Mouse (Mus musculus): ENCODE data around the gene Nxpe5. TPM values are rescaled to one million over a fixed set of nuclear protein-coding genes. Genes with fewer than 3 reads are reported as not detected.

Gene Nxpe5
- polyA plus RNA-seq, 1 experiment: 0.73 TPM

DNA sequence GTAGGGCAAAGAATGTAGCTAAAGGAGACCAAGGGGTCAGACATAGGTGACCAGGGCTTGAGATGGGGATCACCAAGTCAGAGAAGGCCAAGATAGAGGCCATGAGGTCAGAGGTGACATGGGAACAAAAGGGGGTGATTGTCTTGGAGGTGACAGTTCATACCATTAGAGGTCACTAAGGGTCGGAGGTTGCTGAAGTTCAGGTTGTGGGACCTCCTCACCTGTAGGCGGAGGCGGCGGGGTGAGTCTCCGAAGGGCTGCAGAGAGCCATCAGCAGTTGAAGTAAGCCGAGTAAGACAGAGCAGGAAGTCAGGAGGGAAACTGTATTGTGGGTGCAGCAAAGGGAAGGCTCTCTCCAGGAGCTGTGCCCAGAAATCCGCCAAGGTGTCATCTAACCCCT is 52.3 kb downstream of the Nxpe5 start:
- Histone ChIP-seq H3K4me3 (ENCODE audit: control insufficient read depth, insufficient read depth, low read length) (no peak overlapping the region), H3K27ac (ENCODE audit: control insufficient read depth, insufficient read depth, low read length) (no peak overlapping the region), H3K36me3 (ENCODE audit: control insufficient read depth, insufficient read depth, low read length) (no peaks in the 10 kb centered on the region), H3K4me1 (replicated peaks; ENCODE audit: control insufficient read depth, insufficient read depth, low read length) (peaks cover 7% of the 10 kb centered on the region; the same call in 1 of the 2 replicates), H3K27me3 (ENCODE audit: control insufficient read depth, insufficient read depth, low read length) (no peaks in the 10 kb centered on the region)
- no peak for DNase-seq
- TF ChIP-seq POLR2A (IDR thresholded peaks at IDR 0.05; ENCODE audit: control insufficient read depth, extremely low read depth, insufficient read depth, low read length, poor library complexity) (no peak), CTCF (IDR thresholded peaks at IDR 0.05; ENCODE audit: borderline replicate concordance, control insufficient read depth, extremely low read depth, insufficient read depth, low read length, poor library complexity) (no peak)
- whole genome bisulfite sequencing: 93% methylated on average over 7 of the region's 7 CpGs

- TF ChIP-seq CTCF (IDR thresholded peaks at IDR 0.05; ENCODE audit: borderline replicate concordance, control insufficient read depth, extremely low read depth, insufficient read depth, low read length, poor library complexity): peak; percentile 11; the same call in 1 of the 2 replicates
- peak; percentile 23; the same call in 1 of the 2 replicates for TF ChIP-seq POLR2A (IDR thresholded peaks at IDR 0.05; ENCODE audit: control insufficient read depth, extremely low read depth, insufficient read depth, low read length, poor library complexity)
- Histone ChIP-seq H3K27ac (ENCODE audit: control insufficient read depth, insufficient read depth, low read length) (no peak within 1 kb of the TSS), H3K4me1 (replicated peaks; ENCODE audit: control insufficient read depth, insufficient read depth, low read length) (peaks cover 7% of the 10 kb centered on the region; the same call in 1 of the 2 replicates)
Observed at GRCm38 (mm10) chr5:138279585-138280424, 54.1 kb downstream of the Nxpe5 start, which contains the start of the genes Gm43720, Gpc2 and Stag3. TSS of gene Gm43720 (minus strand) at chr5:138279958. TSS of gene Gpc2 (minus strand) at chr5:138280005. TSS of gene Stag3 (plus strand) at chr5:138280240.

GRCm38 (mm10) chr5:138280425-138280768 is 54.7 kb downstream of the Nxpe5 start:
- no peaks in the 10 kb centered on the region for H3K27me3 ChIP-seq (ENCODE audit: control insufficient read depth, insufficient read depth, low read length)
- 0 out of 2 replicates have a peak, but pooled peaks have one; percentile 9 for TF ChIP-seq POLR2A (IDR thresholded peaks at IDR 0.05; ENCODE audit: control insufficient read depth, extremely low read depth, insufficient read depth, low read length, poor library complexity)
- TF ChIP-seq CTCF (IDR thresholded peaks at IDR 0.05; ENCODE audit: borderline replicate concordance, control insufficient read depth, extremely low read depth, insufficient read depth, low read length, poor library complexity): no peak
- no peak for DNase-seq
- WGBS: 37% methylated on average over 26 of the region's 26 CpGs
- H3K27ac ChIP-seq (ENCODE audit: control insufficient read depth, insufficient read depth, low read length): no peak overlapping the region
- H3K4me3 ChIP-seq (ENCODE audit: control insufficient read depth, insufficient read depth, low read length): peak overlapping the region; percentile 61
- peaks cover 7% of the 10 kb centered on the region; the same call in 1 of the 2 replicates for H3K4me1 ChIP-seq (replicated peaks; ENCODE audit: control insufficient read depth, insufficient read depth, low read length)
- H3K36me3 ChIP-seq (ENCODE audit: control insufficient read depth, insufficient read depth, low read length): no peaks in the 10 kb centered on the region

More at GRCm38 (mm10) chr5:138279585-138280424, 54.1 kb downstream of the Nxpe5 start, which contains the start of the genes Gm43720, Gpc2 and Stag3:
- peak; percentile 88 for DNase-seq
- Histone ChIP-seq H3K36me3 (ENCODE audit: control insufficient read depth, insufficient read depth, low read length) (no peaks in the 10 kb centered on the region), H3K27me3 (ENCODE audit: control insufficient read depth, insufficient read depth, low read length) (no peaks in the 10 kb centered on the region), H3K4me3 (ENCODE audit: control insufficient read depth, insufficient read depth, low read length) (peak within 1 kb of the TSS; percentile 61)
- WGBS: 1% methylated on average over 56 of the region's 56 CpGs

GRCm38 (mm10) chr5:138280829-138281228 is 55.1 kb downstream of the Nxpe5 start:
- Histone ChIP-seq H3K36me3 (ENCODE audit: control insufficient read depth, insufficient read depth, low read length) (no peaks in the 10 kb centered on the region), H3K4me3 (ENCODE audit: control insufficient read depth, insufficient read depth, low read length) (no peak overlapping the region), H3K27ac (ENCODE audit: control insufficient read depth, insufficient read depth, low read length) (no peak overlapping the region), H3K4me1 (replicated peaks; ENCODE audit: control insufficient read depth, insufficient read depth, low read length) (peaks cover 7% of the 10 kb centered on the region; the same call in 1 of the 2 replicates), H3K27me3 (ENCODE audit: control insufficient read depth, insufficient read depth, low read length) (no peaks in the 10 kb centered on the region)
- TF ChIP-seq CTCF (IDR thresholded peaks at IDR 0.05; ENCODE audit: borderline replicate concordance, control insufficient read depth, extremely low read depth, insufficient read depth, low read length, poor library complexity) (no peak), POLR2A (IDR thresholded peaks at IDR 0.05; ENCODE audit: control insufficient read depth, extremely low read depth, insufficient read depth, low read length, poor library complexity) (no peak)
- WGBS: 93% methylated on average over 15 of the region's 15 CpGs
- no peak for DNase-seq

DNA sequence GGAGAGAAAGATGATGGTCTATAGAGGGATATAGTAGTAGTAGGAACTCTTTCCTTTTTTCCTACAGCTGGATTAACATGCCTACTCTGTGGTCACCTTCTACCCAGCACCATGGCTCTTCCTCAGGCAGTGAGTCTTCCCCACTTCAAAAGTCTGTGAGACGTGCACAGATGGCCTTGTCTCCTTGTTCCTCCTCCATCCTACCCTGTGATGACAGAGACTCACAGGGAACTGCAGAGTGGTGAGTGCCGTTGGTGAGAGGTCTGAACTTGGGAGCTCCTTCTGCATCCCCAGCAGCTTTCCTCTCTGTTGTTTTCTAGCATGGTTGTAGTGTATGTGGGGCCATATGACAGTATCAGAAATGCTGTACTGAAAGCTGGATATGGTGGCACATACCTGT is 56.1 kb downstream of the Nxpe5 start:
- no peak overlapping the region for H3K4me3 ChIP-seq (ENCODE audit: control insufficient read depth, insufficient read depth, low read length)
- no peak for TF ChIP-seq CTCF (IDR thresholded peaks at IDR 0.05; ENCODE audit: borderline replicate concordance, control insufficient read depth, extremely low read depth, insufficient read depth, low read length, poor library complexity)
- TF ChIP-seq POLR2A (IDR thresholded peaks at IDR 0.05; ENCODE audit: control insufficient read depth, extremely low read depth, insufficient read depth, low read length, poor library complexity): no peak
- H3K4me1 ChIP-seq (replicated peaks; ENCODE audit: control insufficient read depth, insufficient read depth, low read length): peaks cover 7% of the 10 kb centered on the region; the same call in 1 of the 2 replicates
- no peak for DNase-seq
- H3K27ac ChIP-seq (ENCODE audit: control insufficient read depth, insufficient read depth, low read length): no peak overlapping the region
- no peaks in the 10 kb centered on the region for H3K27me3 ChIP-seq (ENCODE audit: control insufficient read depth, insufficient read depth, low read length)
- no peaks in the 10 kb centered on the region for H3K36me3 ChIP-seq (ENCODE audit: control insufficient read depth, insufficient read depth, low read length)
- 53% methylated on average over 2 of the region's 2 CpGs for WGBS

GRCm38 (mm10) chr5:138283540-138283939 is 57.8 kb downstream of the Nxpe5 start:
- TF ChIP-seq CTCF (IDR thresholded peaks at IDR 0.05; ENCODE audit: borderline replicate concordance, control insufficient read depth, extremely low read depth, insufficient read depth, low read length, poor library complexity): no peak
- no peak for TF ChIP-seq POLR2A (IDR thresholded peaks at IDR 0.05; ENCODE audit: control insufficient read depth, extremely low read depth, insufficient read depth, low read length, poor library complexity)
- no peak overlapping the region for H3K27ac ChIP-seq (ENCODE audit: control insufficient read depth, insufficient read depth, low read length)
- no peak for DNase-seq
- H3K36me3 ChIP-seq (ENCODE audit: control insufficient read depth, insufficient read depth, low read length): no peaks in the 10 kb centered on the region
- H3K4me1 ChIP-seq (replicated peaks; ENCODE audit: control insufficient read depth, insufficient read depth, low read length): peaks cover 7% of the 10 kb centered on the region; the same call in 1 of the 2 replicates
- H3K27me3 ChIP-seq (ENCODE audit: control insufficient read depth, insufficient read depth, low read length): no peaks in the 10 kb centered on the region
- WGBS: 74% methylated on average over 1 of the region's 1 CpGs
- no peak overlapping the region for H3K4me3 ChIP-seq (ENCODE audit: control insufficient read depth, insufficient read depth, low read length)
